ENCODE assay signal across 7 mouse cellular contexts in the genomic region with DNA sequence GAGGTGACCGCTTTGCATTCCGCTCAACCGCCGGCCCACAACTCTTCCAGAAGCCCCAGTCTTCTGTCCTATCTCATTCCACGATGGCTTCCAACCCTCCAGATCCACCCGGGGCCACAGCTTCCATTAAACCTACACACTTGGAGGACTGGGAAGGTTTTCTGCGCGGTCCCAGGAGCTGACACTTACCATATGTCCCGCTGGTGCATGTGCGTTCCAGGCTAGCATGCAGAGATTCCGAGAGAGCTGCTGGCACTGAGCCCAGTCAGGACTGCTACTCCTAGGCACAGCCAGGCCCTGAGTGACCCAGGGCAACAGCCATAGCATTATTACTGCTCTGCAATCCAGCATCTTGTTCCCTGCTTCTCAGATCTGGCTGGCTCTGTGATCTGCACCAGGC. TPM values are rescaled to one million over a fixed set of nuclear protein-coding genes. Genes with fewer than 3 reads are reported as not detected.
A peak's percentile ranks its signal among the peaks of the same experiment; 100 is the strongest.
DNase-seq lines count a peak whose midpoint lies in the region; ATAC-seq and TF ChIP-seq lines count a peak whose summit lies in the region.

No protein-coding gene starts in this region.

- ATAC-seq in lung, embryonic 14.5 days (ENCODE audit: insufficient read depth) = peak; percentile 81
- peak; percentile 87 for ATAC-seq in heart, embryonic 15.5 days (replicated peaks; ENCODE audit: insufficient number of reproducible peaks, insufficient read depth, low FRiP score, low read depth)
- ATAC-seq in stomach, embryonic 14.5 days (ENCODE audit: insufficient number of reproducible peaks, insufficient read depth, low FRiP score, low read depth) = peak; percentile 50; the same call in 1 of the 2 replicates

- no peak for TF ChIP-seq CTCF in lung, embryonic 14.5 days (IDR thresholded peaks at IDR 0.05; ENCODE audit: low read depth)

- H3K9me3 ChIP-seq in lung, embryonic 14.5 days (ENCODE audit: low read depth, low read length) = no peaks in the 10 kb centered on the region
- no peaks in the 10 kb centered on the region for H3K9me3 ChIP-seq in heart, embryonic 15.5 days (replicated peaks)
- H3K9me3 ChIP-seq in stomach, embryonic 14.5 days (ENCODE audit: control insufficient read depth, low read depth, low read length) = no peaks in the 10 kb centered on the region

- H3K4me2 ChIP-seq in lung, embryonic 14.5 days = peak overlapping the region; percentile 20; the same call in 1 of the 2 replicates
- H3K4me2 ChIP-seq in heart, embryonic 15.5 days = peak overlapping the region; percentile 45
- no peak overlapping the region for H3K4me2 ChIP-seq in stomach, embryonic 14.5 days (replicated peaks; ENCODE audit: low read depth, low read length)

- H3K4me3 ChIP-seq in lung, embryonic 14.5 days (ENCODE audit: low read depth, low read length) = no peak overlapping the region
- peak overlapping the region; percentile 29 for H3K4me3 ChIP-seq in heart, embryonic 15.5 days
- no peak overlapping the region for H3K4me3 ChIP-seq in stomach, embryonic 14.5 days (ENCODE audit: low read depth, low read length)

- no peaks in the 10 kb centered on the region for H3K27me3 ChIP-seq in lung, embryonic 14.5 days (ENCODE audit: insufficient read depth, low read length)
- no peaks in the 10 kb centered on the region for H3K27me3 ChIP-seq in heart, embryonic 15.5 days
- H3K27me3 ChIP-seq in stomach, embryonic 14.5 days (ENCODE audit: control insufficient read depth, insufficient read depth, low read length) = no peaks in the 10 kb centered on the region

- H3K9ac ChIP-seq in lung, embryonic 14.5 days = peak overlapping the region; percentile 26
- no peak overlapping the region for H3K9ac ChIP-seq in heart, embryonic 15.5 days
- no peak overlapping the region for H3K9ac ChIP-seq in stomach, embryonic 14.5 days (replicated peaks; ENCODE audit: low read depth, low read length)

- no peaks in the 10 kb centered on the region for H3K36me3 ChIP-seq in lung, embryonic 14.5 days (ENCODE audit: insufficient read depth)
- H3K36me3 ChIP-seq in heart, embryonic 15.5 days = no peaks in the 10 kb centered on the region; the same call in 1 of the 2 replicates
- no peaks in the 10 kb centered on the region for H3K36me3 ChIP-seq in stomach, embryonic 14.5 days (ENCODE audit: control insufficient read depth, insufficient read depth, low read length)

- peak overlapping the region; percentile 65; the same call in 1 of the 2 replicates for H3K27ac ChIP-seq in lung, embryonic 14.5 days (ENCODE audit: low read depth)
- peak overlapping the region; percentile 79 for H3K27ac ChIP-seq in heart, embryonic 15.5 days
- H3K27ac ChIP-seq in stomach, embryonic 14.5 days (ENCODE audit: low read length) = no peak overlapping the region

- peaks cover 3% of the 10 kb centered on the region; the same call in 1 of the 2 replicates for H3K4me1 ChIP-seq in lung, embryonic 14.5 days (ENCODE audit: insufficient read depth)
- H3K4me1 ChIP-seq in heart, embryonic 15.5 days (replicated peaks) = peaks cover 25% of the 10 kb centered on the region
- peaks cover 12% of the 10 kb centered on the region; the same call in 1 of the 2 replicates for H3K4me1 ChIP-seq in stomach, embryonic 14.5 days (ENCODE audit: control insufficient read depth, insufficient read depth, low read length)

- WGBS in lung, embryonic 14.5 days = 58% methylated on average over 11 of the region's 11 CpGs
- WGBS in heart, embryonic 15.5 days = 50% methylated on average over 11 of the region's 11 CpGs
- WGBS in stomach, embryonic 14.5 days = 53% methylated on average over 11 of the region's 11 CpGs

- peak; percentile 82 for DNase-seq in lung, embryonic 14.5 days
- no peak for DNase-seq in lung, postnatal 25 days (ENCODE audit: low spot score)
- DNase-seq in cerebellum, adult 11-12 months = peak; percentile 71
- DNase-seq in spleen, postnatal 36 days (ENCODE audit: low spot score in 2 of 2) = no peak
- DNase-seq in layer of hippocampus, adult 9-11 months = no peak

RNA-seq across cellular contexts. Expression of a gene that starts 0.9 kb away (rescaled TPM):
- 0.17 and 0.41 TPM in 2 replicates for polyA plus RNA-seq in lung, embryonic 14.5 days (2014; fragmentation: Nextera tagmentation; extraction: Ambion mirVana)
- 4.0 and 4.8 TPM in 2 replicates for polyA plus RNA-seq in heart, embryonic 15.5 days (2015; fragmentation: Nextera tagmentation; extraction: Ambion mirVana)
- polyA plus RNA-seq in stomach, embryonic 14.5 days (2014; fragmentation: Nextera tagmentation; extraction: Ambion mirVana) = 0.36 and 0.43 TPM in 2 replicates

RNA-seq across cellular contexts. Expression of a gene that starts 5.5 kb away (rescaled TPM):
- 33.4 and 36.2 TPM in 2 replicates for polyA plus RNA-seq in lung, embryonic 14.5 days (2014; fragmentation: Nextera tagmentation; extraction: Ambion mirVana)
- 22.3 and 27.8 TPM in 2 replicates for polyA plus RNA-seq in heart, embryonic 15.5 days (2015; fragmentation: Nextera tagmentation; extraction: Ambion mirVana)
- 32.9 and 34.8 TPM in 2 replicates for polyA plus RNA-seq in stomach, embryonic 14.5 days (2014; fragmentation: Nextera tagmentation; extraction: Ambion mirVana)

RNA-seq across cellular contexts. Expression of a gene that starts 24.6 kb away (rescaled TPM):
- polyA plus RNA-seq in lung, embryonic 14.5 days (2014; fragmentation: Nextera tagmentation; extraction: Ambion mirVana) = 317 and 336 TPM in 2 replicates
- 186 and 213 TPM in 2 replicates for polyA plus RNA-seq in heart, embryonic 15.5 days (2015; fragmentation: Nextera tagmentation; extraction: Ambion mirVana)
- polyA plus RNA-seq in stomach, embryonic 14.5 days (2014; fragmentation: Nextera tagmentation; extraction: Ambion mirVana) = 328 and 342 TPM in 2 replicates

RNA-seq across cellular contexts. Expression of a gene that starts 27.3 kb away (rescaled TPM):
- polyA plus RNA-seq in lung, embryonic 14.5 days (2014; fragmentation: Nextera tagmentation; extraction: Ambion mirVana) = 13.1 and 13.8 TPM in 2 replicates
- 9.6 and 12.3 TPM in 2 replicates for polyA plus RNA-seq in heart, embryonic 15.5 days (2015; fragmentation: Nextera tagmentation; extraction: Ambion mirVana)
- 12.2 and 13.0 TPM in 2 replicates for polyA plus RNA-seq in stomach, embryonic 14.5 days (2014; fragmentation: Nextera tagmentation; extraction: Ambion mirVana)

RNA-seq across cellular contexts. Expression of a gene that starts 29.2 kb away (rescaled TPM):
- polyA plus RNA-seq in lung, embryonic 14.5 days (2014; fragmentation: Nextera tagmentation; extraction: Ambion mirVana) = not detected in 2 replicates
- polyA plus RNA-seq in heart, embryonic 15.5 days (2015; fragmentation: Nextera tagmentation; extraction: Ambion mirVana) = 0.13 and 1.2 TPM in 2 replicates
- not detected in 2 replicates for polyA plus RNA-seq in stomach, embryonic 14.5 days (2014; fragmentation: Nextera tagmentation; extraction: Ambion mirVana)

Comparison
In these comparisons a context has a peak if more than half of its experiments do, and no peak if none do; other contexts are left out.
1. DNase-seq: peak in lung, embryonic 14.5 days (single experiment) and cerebellum, adult 11-12 months (single experiment); none in lung, postnatal 25 days (single experiment), spleen, postnatal 36 days (0 of 2) and layer of hippocampus, adult 9-11 months (single experiment).
2. Peak in every context shown above with its lines, with median percentiles within 50 percentile points of each other: ATAC-seq.